Mouse (Mus musculus) retina, adult 2 months (tissue): Measurements from ENCODE around the gene Otulin.

Experiments
- DNase-seq: peaks from one replicate; pipeline ENCODE4 v3.0.0-alpha.2; 2012; ENCODE audit warnings: low read depth, low spot score

Gene Otulin

DNA sequence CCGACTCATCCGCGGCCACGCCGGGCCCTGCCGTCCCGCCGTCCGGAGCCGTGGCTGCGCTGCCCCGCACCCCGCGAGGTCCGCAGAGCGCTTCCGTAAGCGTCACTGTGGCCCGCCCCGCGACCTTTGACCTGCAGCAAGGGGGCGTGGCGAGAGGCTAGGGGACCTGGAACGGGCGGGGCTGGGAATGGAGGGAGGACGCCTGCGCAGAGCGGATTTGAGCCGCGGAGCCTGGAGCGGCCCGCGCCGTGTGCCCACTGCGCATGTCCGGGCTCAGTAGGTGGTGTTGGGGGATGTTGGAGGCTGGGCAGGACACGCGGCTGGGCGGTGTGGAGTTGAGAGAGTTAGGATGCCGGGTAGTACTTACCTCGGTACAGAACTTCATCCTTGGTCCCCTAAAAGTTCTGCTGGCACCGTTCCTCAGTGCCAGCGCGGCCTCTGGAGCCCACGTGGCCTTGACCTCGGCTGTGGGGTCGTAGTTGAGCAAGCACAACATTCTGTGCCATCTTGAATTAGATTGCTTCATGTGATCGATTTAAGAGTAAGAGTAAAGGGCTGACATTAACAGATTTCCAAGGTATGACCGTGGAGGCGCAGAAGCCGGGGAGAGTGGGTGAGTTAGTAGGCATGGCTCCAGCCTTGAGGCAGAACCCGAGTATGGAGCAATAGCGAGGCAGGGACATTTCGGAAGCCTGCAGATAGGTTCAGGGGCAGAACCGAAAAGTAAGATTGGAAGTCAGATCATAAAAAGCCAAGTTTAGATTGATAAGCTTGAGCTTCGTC lies at the start of gene Otulin:
Otulin (minus strand) TSS at position 93 of the 783 bp plus-strand sequence.
- peak; percentile 93 for DNase-seq

DNA sequence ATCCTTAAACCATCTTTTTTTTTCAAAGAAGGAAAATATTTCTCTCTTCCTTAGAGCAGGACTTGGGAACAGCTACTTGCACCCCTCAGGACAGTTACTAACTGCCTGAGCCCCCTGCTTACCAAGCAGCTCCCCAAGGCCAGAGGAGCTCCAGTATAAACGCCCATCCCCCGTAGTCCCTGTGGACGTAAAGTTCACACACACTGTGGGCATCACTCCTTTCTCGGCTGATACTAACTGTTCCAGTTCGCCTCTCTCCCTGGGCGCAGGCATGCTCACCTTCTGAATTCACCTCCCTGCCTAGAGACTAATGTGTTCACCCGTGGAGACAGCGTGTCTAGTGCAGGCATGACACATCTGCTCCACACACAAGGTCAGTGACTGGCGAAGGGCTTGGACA lies 48.0 kb upstream of the Otulin start:
- no peak for DNase-seq

DNA sequence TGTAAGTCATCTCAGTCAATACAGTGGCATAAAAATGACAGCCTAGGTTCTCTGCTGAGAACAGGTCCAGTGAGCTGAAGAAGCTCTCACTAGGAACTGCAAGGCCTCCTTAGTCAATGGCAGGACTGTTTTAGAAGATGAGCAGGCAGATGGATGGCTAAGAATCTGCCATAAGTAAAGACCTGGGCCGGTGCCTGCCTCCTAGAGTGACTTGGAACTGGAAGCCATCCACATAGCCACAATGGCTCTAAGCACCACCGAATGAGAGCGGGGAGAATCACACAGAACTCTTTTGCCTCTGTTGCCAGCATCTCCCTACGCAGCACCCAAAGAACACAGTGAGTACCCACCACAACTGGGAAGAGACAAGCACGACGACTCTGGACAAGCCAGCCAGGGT lies 47.3 kb upstream of the Otulin start:
- DNase-seq: no peak

DNA sequence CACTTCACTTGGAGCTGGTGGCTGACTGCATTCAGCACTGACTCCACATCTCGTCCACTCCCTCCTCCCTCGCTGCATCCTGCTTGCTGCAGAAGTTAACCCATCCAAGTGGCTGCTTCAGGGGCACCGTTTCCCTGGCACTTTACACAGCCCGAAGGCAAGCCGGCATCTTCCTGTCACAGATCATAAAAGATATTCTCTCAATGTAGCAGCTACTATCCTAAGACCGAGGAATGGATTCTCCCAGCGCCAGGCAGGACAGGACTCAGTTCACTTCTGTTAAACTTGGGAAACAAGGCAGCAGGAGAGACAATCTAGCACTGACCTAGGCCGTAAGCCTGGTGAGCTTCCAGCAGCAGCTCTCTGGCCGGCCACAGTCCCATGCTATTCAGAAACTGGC lies 45.7 kb upstream of the Otulin start:
- no peak for DNase-seq

DNA sequence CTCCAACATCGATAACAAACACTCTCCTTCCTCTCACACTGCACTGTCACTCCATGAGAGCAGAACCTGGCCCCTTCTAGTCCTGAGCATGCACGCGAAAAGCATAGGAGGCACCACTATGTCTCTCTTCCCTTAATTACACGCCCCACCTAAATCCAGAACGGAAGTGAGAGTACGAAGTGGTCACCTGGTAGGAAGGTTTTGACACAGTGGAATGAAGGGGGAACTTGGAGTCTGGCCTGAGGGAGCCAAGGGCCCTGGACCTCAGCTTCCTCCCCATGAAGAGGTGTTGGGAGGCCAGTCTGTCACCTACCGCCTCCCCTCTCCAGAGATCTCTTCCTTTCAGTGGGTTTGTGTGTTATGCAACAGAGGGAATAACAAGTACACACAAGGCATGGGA lies 44.6 kb upstream of the Otulin start:
- DNase-seq: no peak

DNA sequence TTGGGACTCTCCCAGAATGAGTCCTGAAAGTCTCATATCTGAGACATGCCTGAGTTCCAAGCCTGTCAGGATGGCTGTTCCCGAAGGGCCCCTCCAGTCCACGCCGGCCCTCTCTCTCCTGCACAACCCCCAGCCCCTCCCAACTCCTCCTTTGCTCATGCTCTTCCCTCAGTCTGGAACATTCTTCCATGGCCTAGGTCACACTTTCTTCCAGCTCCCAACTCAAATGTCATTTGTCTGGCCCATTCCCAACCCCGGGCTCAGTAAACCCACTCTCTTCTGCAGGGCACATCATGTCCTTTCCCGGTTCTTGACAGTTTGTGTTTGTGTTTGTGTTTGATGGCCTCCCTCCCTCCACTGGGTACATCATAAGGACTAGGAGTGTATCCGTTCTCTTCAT lies 43.5 kb upstream of the Otulin start:
- DNase-seq: no peak

DNA sequence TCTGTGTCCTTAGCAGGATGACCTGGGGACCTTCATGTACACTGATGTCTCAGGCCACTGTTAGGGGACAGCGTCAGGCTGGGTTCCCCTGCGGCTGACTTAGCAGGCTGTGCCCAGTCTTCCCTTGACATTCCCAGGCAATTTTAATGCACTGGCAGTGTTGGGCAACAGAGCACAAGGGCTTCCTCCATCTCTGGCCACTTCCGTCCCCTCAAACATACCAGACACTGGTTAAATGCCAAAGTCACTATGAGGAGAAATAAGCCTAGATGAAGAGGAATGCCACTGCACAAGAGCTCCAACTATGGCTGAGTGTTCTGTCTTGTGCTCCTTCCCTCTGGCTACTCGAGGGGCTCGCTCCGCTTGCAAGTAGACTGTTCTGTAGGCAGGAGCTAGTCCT lies 42.7 kb upstream of the Otulin start:
- no peak for DNase-seq

DNA sequence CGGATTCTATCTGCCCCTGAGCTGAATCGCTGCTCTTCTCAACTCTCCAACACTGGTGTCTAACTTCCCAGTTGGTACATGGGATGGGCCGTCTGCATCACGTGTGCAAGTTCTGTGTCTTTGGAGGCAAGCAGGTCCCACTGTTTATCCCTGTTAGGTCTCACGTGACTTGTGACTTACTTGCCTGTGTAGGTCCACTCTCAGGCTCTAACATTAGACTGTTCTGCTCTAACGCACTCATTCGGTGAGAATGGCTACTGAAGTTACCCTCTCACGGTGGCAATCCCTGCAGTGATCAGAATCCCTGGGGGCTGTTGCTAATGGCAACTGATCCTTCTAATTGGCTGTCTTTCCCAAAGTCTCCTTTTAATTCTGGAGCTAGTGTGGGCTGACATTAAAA lies 41.8 kb upstream of the Otulin start:
- DNase-seq: no peak

DNA sequence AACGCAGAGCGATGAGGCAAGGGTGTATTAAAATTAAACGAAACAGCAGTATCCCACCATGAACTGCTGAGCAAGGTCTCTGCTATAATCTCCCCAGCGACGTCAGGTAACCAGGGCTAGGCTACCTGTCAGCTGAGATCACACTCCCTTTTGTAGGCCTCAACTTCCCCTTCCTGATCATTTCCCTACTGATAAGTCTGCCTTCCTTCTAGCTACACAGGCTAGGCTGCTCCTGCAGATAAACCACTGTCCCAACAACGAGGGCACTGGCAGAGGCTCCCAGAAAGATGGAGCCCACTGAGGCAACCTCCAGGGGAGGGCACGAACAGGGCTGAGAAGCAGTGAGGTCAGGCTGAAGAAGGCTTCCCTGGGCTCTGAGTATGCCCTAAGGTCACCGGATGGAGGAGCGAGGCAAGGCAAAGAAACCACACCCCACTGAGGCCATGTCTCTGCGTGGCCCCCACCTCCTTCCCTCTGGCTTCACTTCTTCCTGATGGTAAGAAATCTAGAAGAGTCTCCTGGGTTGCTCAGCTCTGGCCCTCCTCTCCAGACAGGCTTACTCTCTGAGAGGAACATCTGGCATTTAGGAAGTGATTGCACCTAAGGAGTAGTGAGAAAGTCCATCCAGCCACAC lies 41.2 kb upstream of the Otulin start:
- DNase-seq: no peak

DNA sequence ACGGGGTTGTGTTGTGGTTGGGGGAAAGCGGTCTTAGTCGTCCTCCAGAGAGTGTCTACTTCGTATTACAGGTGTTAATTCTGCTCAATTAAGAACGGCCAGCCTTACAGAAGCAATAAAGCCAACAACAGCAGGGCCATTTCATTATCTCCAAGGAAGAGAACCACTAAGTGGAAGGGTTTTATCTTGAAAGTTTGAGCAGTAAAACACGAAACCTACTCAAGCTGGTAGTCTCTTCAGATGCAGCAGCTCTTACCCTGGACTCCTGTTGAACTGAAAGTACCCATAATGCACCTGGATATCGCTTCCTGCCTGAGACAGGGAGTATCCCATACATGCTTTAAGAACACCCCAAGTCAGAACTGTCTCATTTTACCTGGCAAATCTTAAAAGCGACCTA lies 40.2 kb upstream of the Otulin start:
- no peak for DNase-seq

DNA sequence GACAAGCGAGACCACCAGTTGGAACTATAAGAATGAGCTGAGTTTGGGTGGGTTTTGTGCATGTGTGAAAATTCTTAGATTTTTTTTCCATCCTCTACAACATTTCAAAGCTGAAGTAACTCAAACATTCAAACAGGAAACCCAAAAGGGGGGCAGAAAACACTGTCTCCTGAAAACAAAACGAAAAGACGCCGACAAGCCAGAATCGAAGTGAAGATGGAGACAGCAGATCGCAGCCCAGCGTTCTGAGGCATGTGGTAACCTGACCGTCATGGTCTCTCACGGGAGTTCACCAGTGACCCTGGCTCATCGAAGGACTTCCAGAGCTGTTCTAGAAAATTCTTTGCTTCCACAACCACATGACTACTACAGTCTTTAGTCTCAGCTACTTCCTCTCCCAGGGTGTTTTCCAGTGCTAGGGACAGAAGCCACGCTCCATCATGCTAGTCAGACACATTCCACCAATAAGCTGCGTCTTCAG lies 39.5 kb upstream of the Otulin start:
- no peak for DNase-seq

DNA sequence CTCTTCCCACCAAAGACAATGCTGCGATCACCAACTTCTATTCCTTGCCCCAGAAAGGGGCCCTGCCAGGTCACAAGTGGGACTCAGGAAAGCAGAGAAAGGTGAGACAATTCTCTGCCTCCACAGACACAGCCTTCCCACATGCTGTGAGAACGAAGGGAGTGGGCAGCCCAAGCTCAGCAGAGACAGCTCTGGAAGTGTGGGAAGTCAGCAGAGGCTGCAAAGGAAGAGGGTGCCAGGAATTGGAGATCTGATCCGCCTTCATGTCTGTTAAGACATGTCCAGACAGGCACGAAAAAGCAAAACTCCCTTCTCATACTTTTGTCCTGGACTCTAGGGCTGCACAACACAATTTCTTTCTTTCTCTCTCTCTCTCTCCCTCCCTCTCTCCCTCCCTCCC lies 38.8 kb upstream of the Otulin start:
- DNase-seq: no peak

DNA sequence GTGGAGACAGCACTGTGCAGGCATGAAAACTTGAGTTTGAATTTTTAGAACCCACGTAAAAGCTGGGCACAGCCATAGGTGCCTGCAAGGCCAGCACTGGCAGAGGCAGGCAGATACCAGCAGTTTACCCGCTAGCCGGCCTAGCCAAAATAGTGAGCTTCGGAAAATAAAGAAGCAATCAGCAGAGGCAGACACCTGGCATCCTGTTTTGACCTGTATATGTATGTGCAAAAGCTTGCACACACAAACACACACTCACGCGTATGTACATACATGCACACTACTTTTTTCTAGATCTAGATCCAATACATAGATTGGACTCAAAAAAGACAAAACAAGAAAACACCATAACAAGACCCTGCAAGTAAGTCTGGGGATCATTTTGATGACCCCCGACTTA lies 38.1 kb upstream of the Otulin start:
- no peak for DNase-seq

DNA sequence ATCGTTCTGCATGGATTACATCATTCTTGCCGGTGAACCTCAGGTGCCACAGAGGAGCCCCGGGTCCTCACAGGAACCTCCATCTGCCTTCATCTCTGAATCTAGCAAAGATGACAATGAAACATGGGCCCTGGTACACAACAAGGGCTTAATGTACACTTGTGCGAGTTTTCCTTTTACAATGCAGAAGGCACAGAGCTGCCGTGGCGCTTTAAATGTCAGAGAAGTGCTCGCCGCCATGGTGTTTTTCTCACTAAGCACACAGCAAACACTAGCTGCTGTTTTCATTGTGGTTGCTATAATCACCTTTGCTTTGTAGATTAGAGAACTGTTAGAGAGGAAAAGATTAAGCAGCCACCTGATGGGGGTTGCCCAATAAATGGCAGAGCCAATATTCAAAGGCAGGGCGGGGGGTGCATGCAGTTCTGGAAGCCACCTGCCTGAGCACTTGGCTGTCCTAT lies 37.5 kb upstream of the Otulin start:
- no peak for DNase-seq

DNA sequence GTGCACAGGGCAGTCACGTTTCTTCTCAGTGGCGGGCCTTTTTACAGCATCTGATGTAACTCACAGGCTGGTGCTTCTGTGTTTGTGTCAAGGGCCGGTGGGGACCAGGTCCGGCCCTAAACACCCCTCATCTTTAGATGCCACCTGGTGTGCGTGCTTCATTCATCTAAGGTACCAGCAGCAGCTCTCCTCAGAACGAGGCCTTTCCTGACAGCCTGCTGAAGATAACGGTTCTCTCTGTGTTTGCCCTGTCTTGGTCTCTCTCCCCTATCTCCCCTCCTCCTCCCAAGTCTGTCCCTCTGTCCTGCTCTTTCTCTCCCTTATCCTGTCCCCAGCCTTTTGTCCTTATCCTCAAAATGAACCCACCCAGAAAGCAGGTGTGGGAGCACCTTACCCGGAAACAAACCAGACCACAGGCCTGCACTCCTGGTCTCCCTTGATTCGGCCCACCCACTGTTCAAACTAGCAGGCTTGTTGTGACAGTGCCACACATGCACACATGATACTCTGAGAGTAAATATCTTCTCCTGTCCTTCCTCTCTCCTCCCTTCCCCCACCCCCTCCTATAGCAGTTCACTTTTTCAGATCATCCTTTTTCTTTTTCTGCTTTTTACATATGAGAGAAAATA lies 36.5 kb upstream of the Otulin start:
- DNase-seq: no peak

DNA sequence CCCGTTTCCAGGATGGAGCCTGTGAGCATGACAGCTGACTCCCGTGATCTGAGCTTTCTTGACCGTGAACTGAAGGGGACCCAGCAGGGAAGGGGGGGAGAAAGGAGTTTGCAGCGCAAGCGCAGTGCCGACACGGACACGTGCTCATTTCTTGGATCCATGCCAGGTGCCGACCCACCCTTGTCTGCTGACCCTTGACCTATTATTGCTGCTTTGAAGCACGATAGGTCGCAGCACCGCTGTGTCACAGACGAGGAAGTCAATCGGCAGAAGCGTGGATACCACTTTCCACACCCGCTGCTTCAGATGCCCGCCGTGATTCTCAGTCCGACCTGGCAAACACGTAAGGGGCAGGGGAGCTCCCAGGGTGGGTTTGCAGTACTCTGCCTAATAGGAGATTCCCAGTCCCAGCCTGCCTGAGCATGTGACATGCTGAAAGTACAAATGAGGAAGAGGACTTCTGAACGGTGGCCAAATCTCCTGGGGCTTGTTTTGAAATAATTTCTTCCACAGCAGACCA lies 35.0 kb upstream of the Otulin start:
- DNase-seq: no peak

DNA sequence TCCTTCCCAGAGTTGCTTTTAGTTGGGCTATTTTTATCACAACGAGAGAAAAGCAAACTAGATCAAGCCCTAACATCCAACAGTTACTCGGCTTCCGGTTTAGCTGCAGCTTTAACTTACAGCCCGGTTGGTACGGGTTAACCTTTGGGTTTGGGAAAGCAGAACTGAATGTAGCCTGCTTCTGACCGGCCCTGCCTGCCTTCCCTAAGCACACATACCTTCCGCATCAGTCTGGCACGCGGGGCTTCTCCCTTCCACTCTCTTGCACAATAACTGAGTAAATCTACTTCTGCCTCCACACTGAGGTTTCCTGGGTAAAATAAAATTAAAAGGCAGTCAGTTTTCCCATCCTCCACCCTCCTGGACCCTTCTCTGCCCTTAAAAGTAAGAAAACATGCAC lies 33.6 kb upstream of the Otulin start:
- DNase-seq: no peak

DNA sequence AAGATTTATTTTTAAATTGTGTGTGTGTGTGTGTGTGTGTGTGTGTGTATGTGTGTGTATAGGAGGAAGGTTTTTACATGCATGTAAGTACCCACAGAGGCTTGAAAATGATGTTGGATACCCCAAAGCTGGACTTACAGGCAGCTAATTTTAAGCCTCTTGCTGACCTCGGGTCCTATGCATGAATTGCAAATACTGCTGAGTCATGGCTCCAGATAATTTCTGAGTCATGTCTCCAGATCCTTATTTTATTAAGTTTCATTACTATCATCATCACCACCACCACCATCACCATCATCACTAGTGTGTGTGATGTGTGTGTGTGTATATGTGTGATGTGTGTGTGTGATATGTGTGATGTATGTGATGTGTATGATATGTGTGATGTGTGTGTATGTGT lies 32.2 kb upstream of the Otulin start:
- DNase-seq: no peak

DNA sequence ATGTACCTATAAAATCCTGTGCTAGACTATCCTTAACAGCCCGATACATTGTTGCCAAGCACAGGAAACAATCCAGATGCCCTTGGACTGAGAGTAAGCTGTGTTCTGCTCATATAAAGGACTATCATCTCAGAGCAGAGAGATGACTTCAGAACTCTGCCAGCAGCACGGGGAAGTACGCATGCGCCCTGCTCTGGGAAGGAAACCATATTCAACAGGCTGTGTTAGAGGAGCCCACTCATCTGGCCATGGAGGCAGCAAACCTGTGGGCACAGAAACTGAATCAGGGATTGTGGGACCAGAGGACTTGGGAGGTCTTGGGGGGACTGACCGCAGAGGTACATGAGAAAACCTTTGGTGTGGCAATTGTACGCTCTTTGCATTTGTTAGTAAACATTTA lies 31.2 kb upstream of the Otulin start:
- DNase-seq: no peak

DNA sequence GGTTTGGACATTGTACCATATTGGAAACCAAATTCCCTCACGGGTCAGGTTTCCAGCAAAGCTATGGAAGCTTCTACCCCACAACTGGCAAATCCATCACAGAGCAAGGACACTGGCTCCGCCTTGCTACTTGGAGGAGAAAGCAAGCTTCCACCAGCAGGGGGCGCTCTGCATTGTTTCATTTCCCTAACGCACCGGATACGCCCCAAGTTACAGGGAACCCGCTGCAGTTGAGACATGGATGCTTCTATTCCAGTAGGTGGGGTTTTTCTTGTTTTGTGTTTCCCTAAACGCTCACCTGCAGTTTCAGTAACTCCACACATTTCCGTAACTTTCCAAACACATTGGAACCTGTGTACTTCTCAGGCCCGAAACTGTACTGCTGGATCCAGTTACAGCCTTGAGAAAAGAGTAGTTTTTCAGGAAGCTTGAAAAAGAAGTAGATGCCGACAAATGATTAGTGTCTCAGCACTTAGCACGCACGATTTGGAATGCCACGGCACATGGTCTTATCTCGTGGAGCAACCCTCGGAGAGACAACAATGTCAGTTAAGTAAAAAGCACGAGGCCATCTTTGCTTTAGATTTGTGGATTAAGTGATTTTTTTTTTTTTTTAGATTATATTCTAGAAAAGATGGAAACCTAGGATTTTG lies 29.2 kb upstream of the Otulin start:
- peak; percentile 53 for DNase-seq

DNA sequence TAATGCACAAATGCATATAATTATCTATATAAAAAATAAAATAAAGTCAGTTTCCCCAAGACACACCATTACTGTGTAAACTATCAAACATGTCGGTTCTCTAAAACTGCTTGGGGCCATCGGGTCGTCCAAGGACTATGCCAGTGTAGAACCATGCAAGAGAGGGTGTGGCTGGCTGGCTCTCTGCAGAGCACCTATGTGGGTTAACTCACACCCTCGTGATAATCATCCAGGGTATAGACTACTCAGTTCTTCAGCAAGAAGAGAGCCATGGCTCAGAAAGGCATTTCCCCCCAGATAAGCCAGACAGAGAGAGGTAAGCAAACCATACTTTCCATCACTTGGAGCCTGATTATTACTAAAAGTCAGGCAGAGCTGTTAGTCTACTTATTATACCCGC lies 28.6 kb upstream of the Otulin start:
- no peak for DNase-seq

DNA sequence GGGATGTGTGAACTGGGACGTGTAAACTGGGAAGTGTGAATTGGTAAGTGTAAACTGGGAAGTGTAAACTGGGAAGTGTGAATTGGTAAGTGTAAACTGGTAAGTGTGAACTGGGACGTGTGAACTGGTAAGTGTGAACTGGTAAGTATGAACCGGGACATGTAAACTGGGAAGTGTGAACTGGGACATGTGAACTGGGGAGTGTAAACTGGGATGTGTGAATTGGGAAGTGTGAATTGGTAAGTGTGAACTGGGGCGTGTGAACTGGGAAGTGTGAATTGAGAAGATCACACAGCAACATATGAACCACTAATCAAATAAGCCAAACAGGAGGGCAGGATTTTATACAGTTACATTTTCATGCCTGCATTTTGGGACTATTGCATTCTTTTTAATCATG lies 27.9 kb upstream of the Otulin start:
- DNase-seq: no peak
